Mouse (Mus musculus) hindbrain, embryonic 12.5 days (tissue): ENCODE measurements around the gene Zfhx3. TPM values are rescaled to one million over a fixed set of nuclear protein-coding genes. Genes with fewer than 3 reads are reported as not detected.
A peak's percentile ranks its signal among the peaks of the same experiment; 100 is the strongest.

Source experiments
- ATAC-seq: fragments of 200-750 bp; cut with Nextera tagmentation; 2 replicates; pipeline ENCODE4 v1.8.0; 2017; ENCODE audit warnings: moderate TSS enrichment; ENCODE audit not compliant: low FRiP score
- H3K27ac ChIP-seq: fragments of 300-500 bp; sonication (generic); 2 replicates; pipeline ENCODE4 v1.5.1; 2016; ENCODE audit warnings: mild to moderate bottlenecking
- H3K27me3 ChIP-seq: fragments of 300-500 bp; sonication (generic); 2 replicates; pipeline ENCODE4 v1.6.1; 2016; ENCODE audit warnings: mild to moderate bottlenecking
- H3K36me3 ChIP-seq: fragments of 300-500 bp; sonication (generic); 2 replicates; pipeline ENCODE4 v1.6.1; 2016; ENCODE audit warnings: mild to moderate bottlenecking
- H3K4me1 ChIP-seq: fragments of 300-500 bp; sonication (generic); 2 replicates; pipeline ENCODE4 v1.6.1; 2016
- H3K4me2 ChIP-seq: fragments of 300-500 bp; sonication (generic); replicated peaks from 2 replicates; pipeline ENCODE4 v1.6.1; 2016; ENCODE audit warnings: mild to moderate bottlenecking
- H3K4me3 ChIP-seq: fragments of 300-500 bp; sonication (generic); 2 replicates; pipeline ENCODE4 v1.5.1; 2016; ENCODE audit warnings: mild to moderate bottlenecking
- H3K9ac ChIP-seq: fragments of 300-500 bp; sonication (generic); 2 replicates; pipeline ENCODE4 v1.6.1; 2016; ENCODE audit warnings: mild to moderate bottlenecking, moderate library complexity
- H3K9me3 ChIP-seq: fragments of 300-500 bp; sonication (generic); replicated peaks from 2 replicates; pipeline ENCODE4 v1.6.1; 2016; ENCODE audit warnings: mild to moderate bottlenecking
- WGBS: fragments of 180-500 bp; shearing (Covaris S2); methylation state at CpG from one replicate; pipeline ENCODE4 v1.1.7; 2016; 5-methylcytosine and 5-hydroxymethylcytosine counted together
- microRNA-seq: library from miRNA; unstranded; fragments of <30 nt; microRNA quantifications from one replicate; pipeline ENCODE4, GENCODE M21; 2017
- polyA plus RNA-seq: library from polyadenylated mRNA; unstranded; fragments of >200 nt; fragmentation: Nextera tagmentation; extraction: Ambion mirVana; gene quantifications from 2 replicates; pipeline ENCODE4 v1.2.1, GENCODE M21; 2016

Gene Zfhx3
- polyA plus RNA-seq, 1 experiment from 2014 or later: 56.8 TPM

- no peaks in the 10 kb centered on the region for H3K27me3 ChIP-seq
- no peak overlapping the region for H3K4me3 ChIP-seq
- no peaks in the 10 kb centered on the region for H3K9me3 ChIP-seq
- no peak overlapping the region for H3K4me2 ChIP-seq
- H3K4me1 ChIP-seq: peaks cover 3% of the 10 kb centered on the region; the same call in 1 of the 2 replicates
- H3K27ac ChIP-seq: no peak overlapping the region
- no peak for ATAC-seq
- no peaks in the 10 kb centered on the region for H3K36me3 ChIP-seq
- 95% methylated on average over 5 of the region's 5 CpGs for WGBS
- no peak overlapping the region for H3K9ac ChIP-seq
Observed at GRCm38 (mm10) chr8:108994880-108995279, 1052.4 kb downstream of the Zfhx3 start.

DNA sequence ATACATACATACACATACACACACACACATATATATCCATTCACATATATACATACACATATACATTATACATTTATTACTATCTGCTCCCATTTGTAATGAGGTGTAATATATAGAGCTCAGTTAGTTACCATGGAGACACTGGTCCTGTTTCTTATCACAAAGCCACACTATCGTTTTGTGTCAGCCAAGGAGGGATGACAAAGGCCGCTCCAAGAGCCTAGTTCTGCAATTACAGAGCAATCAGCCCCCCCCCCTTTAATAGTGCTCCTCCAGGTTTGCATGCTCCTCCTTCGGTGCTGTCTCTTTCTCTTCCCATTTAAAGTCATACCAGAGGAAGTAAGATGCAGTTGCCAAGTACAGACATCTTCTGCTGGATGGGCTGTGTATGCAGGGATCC is 1054.9 kb downstream of the Zfhx3 start:
- H3K4me2 ChIP-seq: no peak overlapping the region
- ATAC-seq: no peak
- H3K4me1 ChIP-seq: peaks cover 3% of the 10 kb centered on the region; the same call in 1 of the 2 replicates
- H3K4me3 ChIP-seq: no peak overlapping the region
- WGBS: 56% methylated on average over 3 of the region's 3 CpGs
- no peaks in the 10 kb centered on the region for H3K9me3 ChIP-seq
- H3K27me3 ChIP-seq: no peaks in the 10 kb centered on the region
- peak overlapping the region; percentile 23; the same call in 1 of the 2 replicates for H3K27ac ChIP-seq
- no peak overlapping the region for H3K9ac ChIP-seq
- H3K36me3 ChIP-seq: no peaks in the 10 kb centered on the region

DNA sequence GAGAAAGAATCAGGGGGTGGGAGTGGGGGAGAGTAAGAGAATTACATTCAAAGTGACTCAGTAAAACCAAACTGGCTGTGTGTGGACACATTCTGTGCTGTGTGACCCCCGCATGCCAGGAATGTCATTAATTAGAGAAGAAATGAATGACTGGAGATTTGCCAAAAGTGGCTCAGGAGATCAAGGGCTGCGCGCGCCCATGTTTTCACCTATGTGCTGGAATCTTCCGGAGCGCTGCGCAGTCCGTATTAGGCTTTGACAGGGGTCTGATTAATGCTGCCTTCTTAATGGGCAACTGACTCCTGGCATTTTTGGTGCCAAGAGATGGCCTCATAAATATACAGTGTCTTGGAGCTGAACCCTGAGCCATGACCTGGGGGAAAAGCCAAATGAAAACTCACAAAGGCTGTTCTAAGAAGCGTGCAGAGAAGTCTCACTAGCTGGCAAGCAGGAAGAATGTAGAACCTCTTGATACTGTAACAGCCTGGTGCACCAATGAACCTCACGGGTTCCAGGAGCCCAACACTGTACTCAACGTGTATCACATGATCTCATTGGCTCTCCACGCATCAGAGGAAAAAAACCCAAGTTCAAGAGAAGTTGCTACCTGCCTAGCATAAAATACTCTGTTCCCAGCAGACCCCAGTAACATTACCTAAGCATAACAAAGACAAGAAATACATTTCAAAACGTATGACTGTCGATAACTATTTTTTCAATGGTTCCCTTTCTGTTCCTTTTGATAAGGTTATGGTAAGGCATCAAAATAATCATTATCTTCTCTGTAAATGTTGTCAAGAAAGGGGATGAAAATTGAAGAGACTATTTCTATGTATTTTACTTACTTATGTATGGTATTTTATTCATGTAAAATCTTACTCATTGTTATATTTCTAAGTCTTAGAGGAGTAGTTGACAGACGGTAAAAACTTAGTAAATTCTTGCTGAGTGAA is 1057.1 kb downstream of the Zfhx3 start:
- 78% methylated on average over 15 of the region's 15 CpGs for WGBS
- Histone ChIP-seq H3K4me1 (peaks cover 3% of the 10 kb centered on the region; the same call in 1 of the 2 replicates), H3K4me2 (no peak overlapping the region), H3K4me3 (no peak overlapping the region), H3K27me3 (no peaks in the 10 kb centered on the region), H3K27ac (no peak overlapping the region), H3K36me3 (no peaks in the 10 kb centered on the region), H3K9ac (no peak overlapping the region), H3K9me3 (no peaks in the 10 kb centered on the region)
- no peak for ATAC-seq

DNA sequence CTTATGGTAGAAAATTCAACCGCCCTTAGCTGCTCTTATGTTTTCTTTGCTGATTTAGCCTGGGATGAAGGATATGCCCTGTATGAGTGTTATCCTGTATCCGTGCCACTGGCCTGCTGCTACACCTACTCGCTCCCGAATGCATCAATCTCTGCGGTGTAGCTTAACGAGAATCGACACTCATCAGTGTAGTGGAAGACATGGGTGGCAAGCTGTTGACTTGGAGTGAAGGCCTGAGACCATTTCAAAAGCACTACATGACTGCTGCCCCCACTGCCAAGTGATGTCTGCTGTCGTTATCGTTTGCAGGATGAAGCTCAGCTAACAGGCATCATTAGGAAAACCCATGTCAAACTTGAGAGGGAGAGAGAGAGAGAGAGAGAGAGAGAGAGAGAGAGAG is 1058.6 kb downstream of the Zfhx3 start:
- no peak overlapping the region for H3K4me3 ChIP-seq
- no peaks in the 10 kb centered on the region for H3K9me3 ChIP-seq
- H3K27me3 ChIP-seq: no peaks in the 10 kb centered on the region
- peaks cover 3% of the 10 kb centered on the region; the same call in 1 of the 2 replicates for H3K4me1 ChIP-seq
- no peak overlapping the region for H3K9ac ChIP-seq
- H3K27ac ChIP-seq: no peak overlapping the region
- WGBS: 81% methylated on average over 9 of the region's 9 CpGs
- ATAC-seq: no peak
- H3K36me3 ChIP-seq: no peaks in the 10 kb centered on the region
- no peak overlapping the region for H3K4me2 ChIP-seq

GRCm38 (mm10) chr8:109001923-109002322 is 1059.5 kb downstream of the Zfhx3 start:
- no peaks in the 10 kb centered on the region for H3K36me3 ChIP-seq
- H3K9me3 ChIP-seq: no peaks in the 10 kb centered on the region
- 87% methylated on average over 5 of the region's 5 CpGs for WGBS

DNA sequence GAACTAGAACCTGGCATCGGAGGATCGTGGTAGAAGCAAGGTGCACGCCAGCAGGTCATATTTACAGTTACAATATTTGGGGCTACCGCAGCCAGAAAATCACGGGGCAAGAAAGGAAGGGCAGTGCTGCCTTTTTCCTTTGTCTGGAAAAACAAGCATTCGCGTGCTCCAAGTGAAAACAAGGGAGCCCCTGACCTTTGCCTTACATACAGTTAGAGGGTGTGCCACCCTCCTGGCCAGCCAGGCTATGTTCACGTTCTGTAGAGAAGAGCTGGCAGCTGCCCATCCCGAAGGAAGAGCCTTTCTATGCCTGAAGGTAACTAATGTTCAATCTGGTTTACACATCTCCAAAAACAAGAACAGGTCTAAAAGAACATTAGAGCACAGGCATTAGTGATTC is 1064.5 kb downstream of the Zfhx3 start:
- Histone ChIP-seq H3K4me2 (no peak overlapping the region), H3K9ac (no peak overlapping the region), H3K9me3 (no peaks in the 10 kb centered on the region), H3K36me3 (no peaks in the 10 kb centered on the region), H3K4me3 (no peak overlapping the region), H3K27ac (no peak overlapping the region), H3K27me3 (peaks cover 4% of the 10 kb centered on the region; the same call in 1 of the 2 replicates), H3K4me1 (no peaks in the 10 kb centered on the region)
- 78% methylated on average over 9 of the region's 9 CpGs for WGBS
- ATAC-seq: no peak

More at GRCm38 (mm10) chr8:109001923-109002322, 1059.5 kb downstream of the Zfhx3 start:
- H3K27ac ChIP-seq: no peak overlapping the region
- no peak overlapping the region for H3K4me3 ChIP-seq
- no peak overlapping the region for H3K9ac ChIP-seq
- no peaks in the 10 kb centered on the region; the same call in 1 of the 2 replicates for H3K27me3 ChIP-seq
- no peak for ATAC-seq
- peaks cover 3% of the 10 kb centered on the region; the same call in 1 of the 2 replicates for H3K4me1 ChIP-seq
- no peak overlapping the region for H3K4me2 ChIP-seq

Small RNAs within 50 kb of the gene (microRNA-seq; reads per million reads assigned to microRNA genes)
- 1.9 reads per million for gene Mir3108
